Mouse (Mus musculus): ENCODE data around the gene Ostm1. TPM values are rescaled to one million over a fixed set of nuclear protein-coding genes. Genes with fewer than 3 reads are reported as not detected.

Ostm1 gene
- polyA plus RNA-seq, 1 experiment from 2014 or later, result 11.9 TPM

DNA sequence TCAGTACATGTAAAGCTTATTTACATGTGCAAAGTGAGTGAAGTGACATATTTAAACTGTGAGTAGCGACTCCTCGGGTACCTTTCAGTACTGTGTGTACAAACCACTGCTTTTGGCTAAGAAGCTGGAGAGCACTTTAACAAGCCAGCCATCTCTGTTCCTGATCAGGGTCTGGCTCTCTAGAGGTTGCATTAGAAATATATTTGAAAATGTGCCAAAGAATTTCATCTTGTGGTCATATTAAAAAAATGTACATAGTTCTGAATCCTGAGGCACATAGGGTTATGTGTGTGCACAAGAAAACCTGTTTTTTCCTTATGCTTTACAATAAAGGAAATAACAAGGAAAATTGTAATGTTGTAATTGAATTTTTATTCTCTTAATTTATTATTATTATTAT is 118.5 kb downstream of the Ostm1 start:
- Histone ChIP-seq H3K27me3 (ENCODE audit: control insufficient read depth, insufficient read depth, low read length) (no peaks in the 10 kb centered on the region), H3K4me1 (ENCODE audit: control insufficient read depth, insufficient read depth, low read length) (no peaks in the 10 kb centered on the region), H3K9ac (replicated peaks; ENCODE audit: low read depth, low read length) (no peak overlapping the region), H3K9me3 (ENCODE audit: control insufficient read depth, low read depth, low read length) (no peaks in the 10 kb centered on the region; the same call in 1 of the 2 replicates), H3K36me3 (ENCODE audit: control insufficient read depth, insufficient read depth, low read length) (no peaks in the 10 kb centered on the region), H3K4me3 (ENCODE audit: low read depth, low read length) (no peak overlapping the region), H3K27ac (ENCODE audit: low read length) (no peak overlapping the region), H3K4me2 (replicated peaks; ENCODE audit: low read depth, low read length) (no peak overlapping the region)
- no peak for ATAC-seq (ENCODE audit: insufficient number of reproducible peaks, insufficient read depth, low FRiP score, low read depth)
- 82% methylated on average over 2 of the region's 2 CpGs for WGBS

DNA sequence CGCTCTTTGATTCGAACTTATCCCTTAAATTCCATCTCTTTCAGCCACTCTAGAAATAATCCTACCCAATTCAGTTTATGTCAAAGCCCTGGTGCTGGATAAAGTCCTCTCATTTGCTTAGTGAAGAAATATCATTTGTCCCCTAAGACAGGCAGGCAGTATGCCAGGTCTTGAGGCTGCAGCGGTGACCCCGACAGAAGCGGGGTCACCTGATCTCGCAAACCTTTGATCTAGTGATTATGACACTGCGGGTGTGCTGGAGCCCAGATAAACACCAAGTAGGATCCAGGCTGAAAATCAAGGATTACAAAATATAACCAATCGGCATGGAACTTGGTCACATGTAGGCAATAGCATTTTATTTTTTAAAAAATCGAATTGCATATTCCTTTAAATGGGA is 131.1 kb downstream of the Ostm1 start:
- no peak overlapping the region for H3K9ac ChIP-seq (replicated peaks; ENCODE audit: low read depth, low read length)
- H3K9me3 ChIP-seq (ENCODE audit: control insufficient read depth, low read depth, low read length), result no peaks in the 10 kb centered on the region
- H3K4me1 ChIP-seq (ENCODE audit: control insufficient read depth, insufficient read depth, low read length), result no peaks in the 10 kb centered on the region
- no peak overlapping the region for H3K27ac ChIP-seq (ENCODE audit: low read length)
- no peak for ATAC-seq (ENCODE audit: insufficient number of reproducible peaks, insufficient read depth, low FRiP score, low read depth)
- H3K36me3 ChIP-seq (ENCODE audit: control insufficient read depth, insufficient read depth, low read length), result no peaks in the 10 kb centered on the region
- peak overlapping the region; percentile 23; the same call in 1 of the 2 replicates for H3K4me2 ChIP-seq (replicated peaks; ENCODE audit: low read depth, low read length)
- H3K27me3 ChIP-seq (ENCODE audit: control insufficient read depth, insufficient read depth, low read length), result no peaks in the 10 kb centered on the region
- 14% methylated on average over 9 of the region's 9 CpGs for WGBS
- H3K4me3 ChIP-seq (ENCODE audit: low read depth, low read length), result no peak overlapping the region

GRCm38 (mm10) chr10:42715366-42716035 is 131.9 kb downstream of the Ostm1 start:
- H3K27me3 ChIP-seq (ENCODE audit: control insufficient read depth, insufficient read depth, low read length), result no peaks in the 10 kb centered on the region
- H3K4me1 ChIP-seq (ENCODE audit: control insufficient read depth, insufficient read depth, low read length), result no peaks in the 10 kb centered on the region
- no peaks in the 10 kb centered on the region for H3K9me3 ChIP-seq (ENCODE audit: control insufficient read depth, low read depth, low read length)
- WGBS, result 26% methylated on average over 19 of the region's 19 CpGs
- no peak overlapping the region for H3K9ac ChIP-seq (replicated peaks; ENCODE audit: low read depth, low read length)
- peak; percentile 69; the same call in 1 of the 2 replicates for ATAC-seq (ENCODE audit: insufficient number of reproducible peaks, insufficient read depth, low FRiP score, low read depth)
- H3K36me3 ChIP-seq (ENCODE audit: control insufficient read depth, insufficient read depth, low read length), result no peaks in the 10 kb centered on the region
- no peak overlapping the region for H3K27ac ChIP-seq (ENCODE audit: low read length)
- H3K4me2 ChIP-seq (replicated peaks; ENCODE audit: low read depth, low read length), result peak overlapping the region; percentile 23
- H3K4me3 ChIP-seq (ENCODE audit: low read depth, low read length), result no peak overlapping the region

DNA sequence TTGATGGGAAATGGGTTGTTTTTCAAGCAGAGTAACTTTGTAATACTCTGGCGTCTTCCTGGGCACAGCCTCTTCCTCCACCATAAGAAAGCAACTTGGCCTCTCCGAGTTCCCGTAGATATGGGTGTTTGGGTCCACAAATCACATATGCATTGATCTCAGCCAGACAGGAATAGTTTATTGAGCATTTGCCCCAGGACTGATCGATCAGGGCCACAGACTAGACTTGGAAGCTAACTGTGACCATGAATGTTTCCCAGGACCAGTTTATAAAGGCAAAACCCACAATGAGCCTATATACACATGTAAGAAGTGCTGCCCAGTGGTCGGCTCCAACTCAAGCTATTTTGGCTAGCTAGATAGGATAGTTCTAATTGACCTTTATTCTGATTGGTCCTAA is 138.5 kb downstream of the Ostm1 start:
- H3K36me3 ChIP-seq (ENCODE audit: control insufficient read depth, insufficient read depth, low read length), result no peaks in the 10 kb centered on the region
- no peak overlapping the region for H3K27ac ChIP-seq (ENCODE audit: low read length)
- H3K27me3 ChIP-seq (ENCODE audit: control insufficient read depth, insufficient read depth, low read length), result no peaks in the 10 kb centered on the region
- no peak overlapping the region for H3K4me3 ChIP-seq (ENCODE audit: low read depth, low read length)
- no peaks in the 10 kb centered on the region for H3K4me1 ChIP-seq (ENCODE audit: control insufficient read depth, insufficient read depth, low read length)
- WGBS, result 89% methylated on average over 5 of the region's 5 CpGs
- no peak for ATAC-seq (ENCODE audit: insufficient number of reproducible peaks, insufficient read depth, low FRiP score, low read depth)
- no peak overlapping the region for H3K4me2 ChIP-seq (replicated peaks; ENCODE audit: low read depth, low read length)
- H3K9me3 ChIP-seq (ENCODE audit: control insufficient read depth, low read depth, low read length), result no peaks in the 10 kb centered on the region
- no peak overlapping the region for H3K9ac ChIP-seq (replicated peaks; ENCODE audit: low read depth, low read length)

- ATAC-seq (ENCODE audit: insufficient number of reproducible peaks, insufficient read depth, low FRiP score, low read depth), result no peak
- Histone ChIP-seq H3K36me3 (ENCODE audit: control insufficient read depth, insufficient read depth, low read length) (no peaks in the 10 kb centered on the region), H3K4me1 (ENCODE audit: control insufficient read depth, insufficient read depth, low read length) (no peaks in the 10 kb centered on the region), H3K27ac (ENCODE audit: low read length) (no peak overlapping the region), H3K9me3 (ENCODE audit: control insufficient read depth, low read depth, low read length) (no peaks in the 10 kb centered on the region), H3K9ac (replicated peaks; ENCODE audit: low read depth, low read length) (no peak overlapping the region), H3K4me2 (replicated peaks; ENCODE audit: low read depth, low read length) (no peak overlapping the region), H3K27me3 (ENCODE audit: control insufficient read depth, insufficient read depth, low read length) (no peaks in the 10 kb centered on the region), H3K4me3 (ENCODE audit: low read depth, low read length) (no peak overlapping the region)
- WGBS, result 75% methylated on average over 13 of the region's 13 CpGs
These were observed 139.9 kb downstream of the Ostm1 start for GRCm38 (mm10) chr10:42723275-42724232.

- Histone ChIP-seq H3K4me3 (ENCODE audit: low read depth, low read length) (no peak overlapping the region), H3K27me3 (ENCODE audit: control insufficient read depth, insufficient read depth, low read length) (no peaks in the 10 kb centered on the region), H3K36me3 (ENCODE audit: control insufficient read depth, insufficient read depth, low read length) (no peaks in the 10 kb centered on the region), H3K4me2 (replicated peaks; ENCODE audit: low read depth, low read length) (no peak overlapping the region), H3K27ac (ENCODE audit: low read length) (no peak overlapping the region), H3K9ac (replicated peaks; ENCODE audit: low read depth, low read length) (no peak overlapping the region), H3K9me3 (ENCODE audit: control insufficient read depth, low read depth, low read length) (no peaks in the 10 kb centered on the region), H3K4me1 (ENCODE audit: control insufficient read depth, insufficient read depth, low read length) (no peaks in the 10 kb centered on the region)
- WGBS, result 79% methylated on average over 2 of the region's 2 CpGs
- ATAC-seq (ENCODE audit: insufficient number of reproducible peaks, insufficient read depth, low FRiP score, low read depth), result no peak
These were observed 146.0 kb downstream of the Ostm1 start for GRCm38 (mm10) chr10:42729607-42730006.

DNA sequence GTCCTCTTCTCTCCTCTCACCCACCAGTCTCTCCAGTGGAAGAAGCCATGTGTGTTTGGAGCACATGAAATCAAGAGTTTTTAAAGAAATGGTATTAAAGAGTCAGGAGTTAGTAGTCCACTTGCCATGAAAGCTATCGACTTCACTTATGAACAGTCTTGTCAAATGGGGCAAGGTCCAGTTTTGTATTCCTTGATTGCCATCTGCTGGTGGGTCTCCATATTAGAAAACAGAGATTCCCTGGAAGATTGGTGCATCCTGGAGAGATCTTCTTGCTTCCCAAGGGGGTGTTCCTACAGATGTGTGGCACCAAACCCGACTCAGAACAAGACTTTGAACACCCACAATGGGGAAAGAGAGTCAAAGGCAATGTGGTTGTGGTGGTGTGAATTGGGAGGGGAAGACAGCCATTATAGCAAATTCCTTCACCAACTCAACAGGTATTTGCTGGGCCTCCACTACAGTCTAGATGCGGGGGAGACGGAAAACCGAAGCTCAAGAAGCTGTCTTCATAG is 151.0 kb downstream of the Ostm1 start:
- no peaks in the 10 kb centered on the region for H3K27me3 ChIP-seq (ENCODE audit: control insufficient read depth, insufficient read depth, low read length)
- no peaks in the 10 kb centered on the region for H3K36me3 ChIP-seq (ENCODE audit: control insufficient read depth, insufficient read depth, low read length)
- no peak overlapping the region for H3K9ac ChIP-seq (replicated peaks; ENCODE audit: low read depth, low read length)
- H3K4me1 ChIP-seq (ENCODE audit: control insufficient read depth, insufficient read depth, low read length), result no peaks in the 10 kb centered on the region
- no peak overlapping the region for H3K4me2 ChIP-seq (replicated peaks; ENCODE audit: low read depth, low read length)
- no peak overlapping the region for H3K4me3 ChIP-seq (ENCODE audit: low read depth, low read length)
- WGBS, result 53% methylated on average over 5 of the region's 5 CpGs
- ATAC-seq (ENCODE audit: insufficient number of reproducible peaks, insufficient read depth, low FRiP score, low read depth), result no peak
- H3K27ac ChIP-seq (ENCODE audit: low read length), result no peak overlapping the region
- H3K9me3 ChIP-seq (ENCODE audit: control insufficient read depth, low read depth, low read length), result no peaks in the 10 kb centered on the region

- H3K27ac ChIP-seq (ENCODE audit: low read length), result no peak overlapping the region
- ATAC-seq (ENCODE audit: insufficient number of reproducible peaks, insufficient read depth, low FRiP score, low read depth), result no peak
- 55% methylated on average over 10 of the region's 10 CpGs for WGBS
These were observed 168.2 kb downstream of the Ostm1 start for GRCm38 (mm10) chr10:42751813-42752212.

More at GRCm38 (mm10) chr10:42751813-42752212, 168.2 kb downstream of the Ostm1 start:
- H3K4me3 ChIP-seq (ENCODE audit: low read depth, low read length), result no peak overlapping the region
- H3K9ac ChIP-seq (replicated peaks; ENCODE audit: low read depth, low read length), result no peak overlapping the region
- H3K27me3 ChIP-seq (ENCODE audit: control insufficient read depth, insufficient read depth, low read length), result no peaks in the 10 kb centered on the region
- H3K9me3 ChIP-seq (ENCODE audit: control insufficient read depth, low read depth, low read length), result no peaks in the 10 kb centered on the region
- no peaks in the 10 kb centered on the region for H3K36me3 ChIP-seq (ENCODE audit: control insufficient read depth, insufficient read depth, low read length)
- no peak overlapping the region for H3K4me2 ChIP-seq (replicated peaks; ENCODE audit: low read depth, low read length)
- H3K4me1 ChIP-seq (ENCODE audit: control insufficient read depth, insufficient read depth, low read length), result no peaks in the 10 kb centered on the region
